Mouse (Mus musculus) pancreas, adult 10 weeks (tissue): ENCODE results near the gene Olfr1174-ps. TPM values are rescaled to one million over a fixed set of nuclear protein-coding genes. Genes with fewer than 3 reads are reported as not detected.

Experiments used
- polyA plus RNA-seq: library from polyadenylated mRNA; stranded (reverse); fragments of 350-450 nt; fragmentation: Illumina TruSeq; extraction: RNeasy Lipid Tissue Mini Kit (QIAGEN cat#74804); gene quantifications from one replicate; pipeline ENCODE4 v1.2.3, GENCODE M21; 2015; ENCODE audit warnings: low read depth, low replicate concordance; ENCODE audit not compliant: insufficient read depth

Gene Olfr1174-ps
- not detected for polyA plus RNA-seq

DNA sequence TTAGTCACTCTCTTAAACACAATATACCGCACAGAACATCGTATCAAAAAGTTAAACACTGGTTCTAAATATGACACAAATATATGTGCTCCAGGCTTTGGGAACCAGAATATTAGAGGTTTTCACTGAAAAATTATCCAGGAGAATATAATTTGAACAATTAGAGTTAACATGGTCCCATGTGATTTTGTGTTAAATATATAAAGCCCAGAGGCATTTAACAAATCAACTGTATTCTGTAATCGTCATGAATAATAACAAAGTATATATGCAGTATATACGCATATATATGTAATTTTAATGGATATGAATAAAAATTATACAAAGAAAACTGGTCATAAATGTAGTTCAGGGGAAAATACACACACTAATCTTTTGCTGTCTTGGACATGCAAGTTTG lies at the start of gene Olfr1174-ps:
Olfr1174-ps (minus strand) TSS at position 101 of the 400 bp plus-strand sequence.

DNA sequence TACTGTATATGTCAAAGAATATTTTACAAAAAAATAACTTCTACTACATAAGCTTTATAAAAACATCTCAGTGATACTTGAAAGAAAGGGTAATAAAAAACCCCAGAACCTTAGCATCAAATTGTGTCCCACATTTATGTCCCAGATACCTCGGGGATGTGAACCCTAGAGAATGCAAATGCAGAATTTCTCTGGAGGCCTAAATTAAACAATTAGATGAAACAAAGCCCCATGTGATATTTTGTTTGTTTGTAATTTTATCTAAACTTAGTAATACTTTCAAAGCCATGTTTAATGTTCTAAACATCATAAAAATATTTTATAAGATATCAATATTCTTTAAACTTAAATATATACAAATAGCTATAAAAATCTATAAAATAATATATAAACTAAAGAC lies 31.5 kb upstream of the Olfr1174-ps start, which contains the start of gene Olfr1177-ps:
Olfr1177-ps (minus strand) TSS at position 101 of the 400 bp plus-strand sequence.

DNA sequence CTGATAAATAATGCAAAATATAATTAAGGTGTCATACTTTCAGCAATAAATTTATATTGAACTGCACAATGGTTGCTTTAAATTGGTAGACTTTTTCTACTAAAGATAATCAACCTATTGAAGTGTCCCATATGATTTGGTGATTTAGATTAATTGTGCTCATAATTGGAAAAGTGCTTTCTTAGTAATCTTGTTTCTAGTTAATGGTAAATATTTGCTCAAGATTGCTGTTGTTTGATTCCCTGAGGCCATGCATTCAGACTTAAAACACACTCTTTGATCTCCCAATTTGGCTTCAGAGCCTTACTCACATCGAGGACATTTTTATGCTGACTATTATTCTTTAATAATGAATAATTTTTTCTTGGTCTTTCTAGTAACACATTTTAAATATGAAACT lies 21.5 kb upstream of the Olfr1174-ps start, which contains the start of gene Olfr1176:
Olfr1176 (plus strand) TSS at position 301 of the 400 bp plus-strand sequence.

DNA sequence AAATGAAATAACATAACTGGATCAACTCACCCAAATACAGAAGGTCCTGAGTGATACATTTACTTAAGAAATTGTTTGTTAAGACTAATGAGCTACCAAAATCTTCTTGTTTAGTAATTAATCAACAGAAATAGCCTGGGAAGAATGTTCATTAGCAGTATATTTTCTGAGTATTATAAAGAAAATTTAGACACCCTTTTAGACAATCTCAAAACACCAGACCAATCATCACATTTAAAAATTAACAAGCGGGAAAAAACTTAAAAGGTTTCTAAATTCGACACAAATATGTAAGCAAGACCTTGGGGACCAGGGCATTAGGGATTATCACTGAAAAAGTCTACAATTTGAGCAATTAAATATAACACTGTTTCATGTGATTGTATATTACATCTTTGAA lies 12.2 kb upstream of the Olfr1174-ps start, which contains the start of gene Olfr1175-ps:
Olfr1175-ps (minus strand) TSS at position 101 of the 400 bp plus-strand sequence.

DNA sequence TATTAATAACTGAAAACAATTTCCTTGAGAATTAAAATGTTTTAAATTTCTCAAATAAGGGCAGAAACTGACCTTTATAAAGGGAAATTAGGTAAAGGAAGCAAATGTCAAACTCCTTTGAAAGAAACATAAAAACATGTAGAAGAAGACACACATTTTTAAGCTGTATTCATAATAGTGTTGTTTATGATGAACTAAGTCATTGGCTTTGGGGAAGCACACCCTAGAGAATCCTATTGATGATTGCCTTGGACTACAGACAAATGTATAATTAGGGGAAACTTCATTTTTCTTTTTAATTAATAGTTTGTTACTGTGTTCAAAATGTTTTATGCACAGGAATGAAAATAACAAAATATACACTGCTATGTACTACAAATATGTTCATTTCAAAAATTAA lies 35.2 kb downstream of the Olfr1174-ps start, which contains the start of gene Olfr1173:
Olfr1173 (minus strand) TSS at position 101 of the 400 bp plus-strand sequence.

Other genes with a start within 250 kb of the Olfr1174-ps start
- not detected for gene Olfr1163, start 243.3 kb downstream of the Olfr1174-ps start, polyA plus RNA-seq
- gene Olfr1164, start 221.2 kb downstream of the Olfr1174-ps start, polyA plus RNA-seq, result not detected
- gene Olfr1166, start 186.9 kb downstream of the Olfr1174-ps start, polyA plus RNA-seq, result not detected
- not detected for gene Olfr1167, start 159.9 kb downstream of the Olfr1174-ps start, polyA plus RNA-seq
- not detected for gene Olfr1168, start 133.3 kb downstream of the Olfr1174-ps start, polyA plus RNA-seq
- gene Olfr1170, start 86.8 kb downstream of the Olfr1174-ps start, polyA plus RNA-seq, result not detected
- not detected for gene Olfr1173, start 35.3 kb downstream of the Olfr1174-ps start, polyA plus RNA-seq
- not detected for gene Olfr1175-ps, start 12.1 kb upstream of the Olfr1174-ps start, polyA plus RNA-seq
- gene Olfr1176, start 21.6 kb upstream of the Olfr1174-ps start, polyA plus RNA-seq, result not detected
- not detected for gene Olfr1177-ps, start 31.4 kb upstream of the Olfr1174-ps start, polyA plus RNA-seq
- gene Olfr1178, start 71.9 kb upstream of the Olfr1174-ps start, polyA plus RNA-seq, result not detected
- gene Olfr1179, start 91.3 kb upstream of the Olfr1174-ps start, polyA plus RNA-seq, result not detected
- gene Olfr1180, start 104.0 kb upstream of the Olfr1174-ps start, polyA plus RNA-seq, result not detected
- gene Olfr1181, start 111.0 kb upstream of the Olfr1174-ps start, polyA plus RNA-seq, result not detected
- gene Gm13757, start 134.0 kb upstream of the Olfr1174-ps start, polyA plus RNA-seq, result not detected
- gene Olfr1183, start 139.7 kb upstream of the Olfr1174-ps start, polyA plus RNA-seq, result not detected
- gene Olfr1184, start 168.5 kb upstream of the Olfr1174-ps start, polyA plus RNA-seq, result not detected
- not detected for gene Olfr1185-ps1, start 178.2 kb upstream of the Olfr1174-ps start, polyA plus RNA-seq
- gene Olfr1186, start 203.4 kb upstream of the Olfr1174-ps start, polyA plus RNA-seq, result not detected
- not detected for gene Olfr1188, start 241.8 kb upstream of the Olfr1174-ps start, polyA plus RNA-seq